Mouse (Mus musculus) myocyte (in vitro differentiated cells): ENCODE measurements around the gene Pdcd2l.

Experiments used
- E2F4 ChIP-seq: IDR thresholded peaks from one replicate; pipeline ENCODE4 v1.6.1; 2011; ENCODE audit warnings: mild to moderate bottlenecking, control low read depth, moderate library complexity; ENCODE audit not compliant: insufficient read depth
- MYOG ChIP-seq, 3 experiments: IDR thresholded peaks; one replicate each; pipeline ENCODE4 v1.6.1; 2011; ENCODE audit warnings: control low read depth in 2 of 3, low read depth in 2 of 3, mild to moderate bottlenecking in 2 of 3; ENCODE audit not compliant: insufficient read length in 2 of 3, control insufficient read depth in 1 of 3, insufficient read depth in 1 of 3
- POLR2A ChIP-seq: IDR thresholded peaks from one replicate; pipeline ENCODE4 v1.6.1; 2011; ENCODE audit warnings: low read depth, mild to moderate bottlenecking, control low read depth, moderate library complexity; ENCODE audit not compliant: insufficient read length
- USF1 ChIP-seq: IDR thresholded peaks from one replicate; pipeline ENCODE4 v1.6.1; 2011; ENCODE audit warnings: low read depth, mild to moderate bottlenecking, control low read depth, moderate library complexity

GRCm38 (mm10) chr7:34222340-34222739 is 25.9 kb upstream of the Pdcd2l start:
- TF ChIP-seq POLR2A (no peak), E2F4 (no peak), USF1 (no peak), MYOG (IDR thresholded peaks at IDR 0.05; ENCODE audit: control insufficient read depth in 1 of 3, insufficient read depth in 1 of 3, insufficient read length in 2 of 3, low read depth in 2 of 3) (no peak)
